8 mouse cellular contexts compared by ENCODE assay signal in the genomic region with DNA sequence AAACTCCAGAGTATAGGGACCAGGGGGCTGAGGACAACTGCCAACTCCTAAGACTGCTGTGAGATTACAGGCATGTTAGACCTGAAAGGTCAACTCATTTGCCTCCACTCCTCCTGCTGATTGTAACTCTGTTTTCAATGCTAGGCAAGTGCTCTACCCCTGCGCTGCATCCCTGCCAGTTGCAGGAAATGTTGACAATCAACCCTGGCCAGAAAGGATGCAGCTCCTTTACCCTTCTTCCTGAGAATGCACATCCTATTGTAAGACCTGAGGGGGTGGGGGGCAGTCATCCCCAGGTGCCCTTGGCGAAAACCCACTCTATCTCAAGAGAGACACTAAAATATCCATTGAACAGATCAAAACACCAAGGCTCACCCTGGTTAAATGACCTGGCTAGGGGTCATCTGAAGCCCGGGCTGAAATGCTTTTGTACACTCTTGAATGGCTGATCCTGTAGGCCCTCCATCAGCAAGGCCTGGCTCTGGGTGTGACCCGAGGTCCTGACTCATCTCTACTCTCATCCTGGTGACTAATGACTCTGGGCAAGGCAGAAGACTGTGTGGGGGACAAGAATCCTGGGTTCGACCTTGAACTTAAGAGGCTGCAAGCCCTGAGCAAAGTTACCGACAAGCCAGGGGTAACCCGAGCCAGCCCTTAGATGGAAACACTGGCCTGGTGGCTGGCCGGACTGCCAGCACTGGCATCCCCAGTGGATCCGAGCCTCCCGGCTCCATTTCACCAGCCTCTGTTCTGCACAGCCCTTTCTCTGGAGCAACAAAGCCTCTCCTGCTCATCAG. TPM values are rescaled to one million over a fixed set of nuclear protein-coding genes. Genes with fewer than 3 reads are reported as not detected.
DNase-seq lines count a peak whose midpoint lies in the region; ATAC-seq lines count a peak whose summit lies in the region.

No protein-coding gene starts in this region.

- DNase-seq in gastrocnemius, adult 18-20 months (ENCODE audit: low spot score) = peak; percentile 75
- DNase-seq in gastrocnemius, postnatal 4 days (ENCODE audit: low spot score in 2 of 2) = no peak
- DNase-seq in ovary, adult 18-20 months (ENCODE audit: low spot score) = peak; percentile 33
- no peak for DNase-seq in ovary, postnatal 10 days (ENCODE audit: low spot score)
- peak; percentile 69 for DNase-seq in gastrocnemius, postnatal 14 days
- DNase-seq in ovary, postnatal 36 days (ENCODE audit: low spot score) = no peak
- no peak for DNase-seq in B cell, adult 2 months

- intact Hi-C loops in gastrocnemius, postnatal 14 days (cut with DNase I; ENCODE audit: low total_unique reads) = no loop called here

- no peak for ATAC-seq in inflammation-experienced regulatory T-cells, adult 6 months

RNA-seq across cellular contexts. Expression of a gene that starts 32.2 kb away (rescaled TPM):
- total RNA-seq in gastrocnemius, adult 18-20 months (2021) = 10 to 100 TPM; 15.0 to 19.1 TPM
- total RNA-seq in gastrocnemius, postnatal 4 days (2021) = 10 to 100 TPM; 31.4 to 36.4 TPM
- total RNA-seq in gastrocnemius, postnatal 14 days (2021) = 10 to 100 TPM; 15.7 to 15.9 TPM
- under 1 TPM in 1 of 3 experiments, not detected in 2; 0.42 TPM for polyA plus RNA-seq in inflammation-experienced regulatory T-cells, adult 6 months (2017; shearing (Covaris generic))

Comparison
In these comparisons a context has a peak if more than half of its experiments do, and no peak if none do; other contexts are left out.
1. DNase-seq: peak in gastrocnemius, adult 18-20 months (single experiment), ovary, adult 18-20 months (single experiment) and gastrocnemius, postnatal 14 days (single experiment); none in gastrocnemius, postnatal 4 days (0 of 2), ovary, postnatal 10 days (single experiment), ovary, postnatal 36 days (single experiment) and B cell, adult 2 months (0 of 2).